ENCODE assay signal across 23 mouse cellular contexts in the genomic region with DNA sequence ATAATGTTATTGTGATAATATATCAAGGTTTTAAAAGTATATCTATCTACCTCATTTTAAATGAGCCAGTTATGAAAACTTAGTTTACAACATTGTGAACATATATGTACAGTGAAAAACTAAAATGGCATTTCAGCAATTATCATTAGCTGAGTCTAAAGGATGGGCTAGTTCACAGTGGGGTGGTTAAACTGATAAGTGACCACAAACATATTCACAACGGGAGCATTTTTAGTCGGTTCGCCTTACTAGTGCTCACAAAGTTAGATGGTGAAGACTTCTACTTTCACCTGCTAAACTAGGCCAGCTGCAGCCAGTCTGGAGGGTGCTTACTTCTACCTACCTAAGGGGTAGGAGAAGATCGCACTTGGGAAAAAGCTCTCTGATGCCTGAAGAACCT.
"Had no signal": no experiment of that assay in that cellular context is flagged by ENCODE, and none has a peak within 500 bp of the region (broad histone marks: within the 10 kb centered on the region; RNA-seq: fewer than 3 reads in every experiment).

No protein-coding gene starts in this region.

- ATAC-seq: intestine, postnatal 0 days; midbrain, embryonic 13.5 days; midbrain, embryonic 16.5 days had no signal

- H3K27ac ChIP-seq: kidney, postnatal 0 days; layer of hippocampus, adult 2 months; limb, embryonic 10.5 days; limb, embryonic 13.5 days; liver, embryonic 14.5 days; lung, embryonic 15.5 days; midbrain, embryonic 13.5 days; neural tube, embryonic 13.5 days; stomach, embryonic 15.5 days had no signal

- H3K9ac ChIP-seq: limb, embryonic 13.5 days; liver, embryonic 14.5 days; lung, embryonic 15.5 days; midbrain, embryonic 13.5 days; neural tube, embryonic 13.5 days; stomach, embryonic 15.5 days had no signal

- H3K4me2 ChIP-seq: limb, embryonic 13.5 days; lung, embryonic 15.5 days; midbrain, embryonic 13.5 days; neural tube, embryonic 13.5 days; stomach, embryonic 15.5 days had no signal

- H3K27me3 ChIP-seq: limb, embryonic 13.5 days; lung, embryonic 15.5 days; midbrain, embryonic 13.5 days; neural tube, embryonic 13.5 days; stomach, embryonic 15.5 days had no signal

- H3K4me1 ChIP-seq: limb, embryonic 13.5 days; lung, embryonic 15.5 days; stomach, embryonic 15.5 days had no signal

- H3K4me3 ChIP-seq: layer of hippocampus, adult 2 months; limb, embryonic 10.5 days; limb, embryonic 13.5 days; lung, embryonic 15.5 days; midbrain, embryonic 10.5 days; midbrain, embryonic 13.5 days; myocyte; neural tube, embryonic 13.5 days; stomach, embryonic 15.5 days had no signal

- DNase-seq: kidney, adult 2 months; kidney, postnatal 25 days; layer of hippocampus, adult 9-11 months; lung, adult 18-20 months; lung, postnatal 10 days; lung, postnatal 4 days; retina, postnatal 1 day; right cerebral cortex, postnatal 25 days; spleen, adult 18-20 months; thymus, postnatal 36 days had no signal

- H3K36me3 ChIP-seq: limb, embryonic 10.5 days; limb, embryonic 13.5 days; lung, embryonic 15.5 days; midbrain, embryonic 13.5 days; neural tube, embryonic 13.5 days; stomach, embryonic 15.5 days had no signal

- H3K9me3 ChIP-seq: limb, embryonic 10.5 days; limb, embryonic 13.5 days; lung, embryonic 15.5 days; midbrain, embryonic 10.5 days; midbrain, embryonic 13.5 days; neural tube, embryonic 13.5 days; stomach, embryonic 15.5 days had no signal
